Mouse (Mus musculus) brain, embryonic 14.5 days (tissue): ENCODE results near the gene Mnat1. TPM values are rescaled to one million over a fixed set of nuclear protein-coding genes. Genes with fewer than 3 reads are reported as not detected.
"Not testable (repeated sequence)": the region's sequence is repeated elsewhere in the genome, so short reads cannot be mapped to it uniquely, and the experiment has no call there.

ENCODE experiments used
- DNase-seq: peaks from one replicate; pipeline ENCODE4 v3.0.0-alpha.2; 2011; ENCODE audit warnings: low read depth
- CTCF ChIP-seq: fragments of 200-500 bp; IDR thresholded peaks from 2 replicates; pipeline ENCODE4 v1.5.1; 2012; ENCODE audit warnings: inconsistent platforms, mild to moderate bottlenecking, moderate library complexity, borderline replicate concordance; ENCODE audit not compliant: insufficient read depth, insufficient read length; ENCODE audit errors: extremely low read depth
- POLR2A ChIP-seq: fragments of 200-500 bp; IDR thresholded peaks from 2 replicates; pipeline ENCODE4 v1.6.1; 2012; ENCODE audit warnings: mild to moderate bottlenecking, inconsistent platforms, borderline replicate concordance; ENCODE audit not compliant: poor library complexity, insufficient read depth, insufficient read length, severe bottlenecking; ENCODE audit errors: extremely low read depth
- polyA plus RNA-seq: library from polyadenylated mRNA; depleted of rRNA; stranded (reverse); fragments of >200 nt; gene quantifications from 2 replicates; pipeline ENCODE4 v1.2.3, GENCODE M21; 2012; rRNA removed

Mnat1 gene
- polyA plus RNA-seq: 13.8 and 15.4 TPM in 2 replicates

DNA sequence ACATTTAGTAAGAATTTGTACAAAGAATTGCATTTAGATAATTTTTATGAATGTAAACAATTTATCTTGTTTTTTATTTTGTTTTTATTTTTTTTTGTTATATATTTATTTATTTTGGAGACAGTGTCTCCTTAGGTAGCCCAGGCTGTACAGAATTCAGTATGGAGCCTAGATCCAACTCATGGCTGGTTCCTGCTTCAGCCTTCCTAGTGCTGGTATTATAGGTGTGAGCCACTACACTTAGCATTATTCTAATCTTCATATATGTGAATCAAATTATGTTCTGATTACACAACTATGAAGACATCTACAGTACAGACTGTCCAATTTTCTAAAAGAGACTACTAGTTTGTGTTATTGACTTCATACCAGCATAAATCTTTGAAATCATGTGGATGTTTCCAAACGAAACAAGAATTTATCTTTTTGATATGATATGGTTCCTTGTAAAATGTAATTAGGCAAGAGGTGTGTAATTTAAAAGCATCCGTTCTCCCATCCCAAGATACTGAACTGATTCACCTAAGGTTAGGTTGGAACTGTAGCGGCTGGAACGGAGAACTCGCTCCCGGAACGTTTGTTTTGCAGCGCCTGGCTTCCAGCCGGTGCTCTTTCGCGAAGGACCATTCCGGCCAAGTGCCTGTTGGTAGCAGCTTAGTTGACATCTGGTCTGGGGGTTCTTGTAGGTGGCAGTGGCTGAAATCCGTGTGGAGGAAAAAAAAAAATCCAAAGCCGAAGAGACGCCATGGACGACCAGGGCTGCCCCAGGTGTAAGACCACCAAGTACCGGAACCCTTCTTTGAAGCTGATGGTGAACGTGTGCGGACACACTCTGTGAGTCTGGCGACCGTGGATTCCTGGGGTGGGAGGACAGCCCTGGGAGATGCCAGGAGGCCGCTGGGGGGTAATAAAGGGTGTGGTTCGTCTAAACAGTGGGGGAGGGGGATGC lies at the start of gene Mnat1:
Mnat1 (plus strand) TSS at position 625 of the 949 bp plus-strand sequence.
- peak; percentile 92 for DNase-seq
- TF ChIP-seq POLR2A (peak; percentile 18; the same call in 1 of the 2 replicates), CTCF (no peak)

- not testable (repeated sequence) for DNase-seq
These were observed 41.7 kb upstream of the Mnat1 start for GRCm38 (mm10) chr12:73081828-73082227.

DNA sequence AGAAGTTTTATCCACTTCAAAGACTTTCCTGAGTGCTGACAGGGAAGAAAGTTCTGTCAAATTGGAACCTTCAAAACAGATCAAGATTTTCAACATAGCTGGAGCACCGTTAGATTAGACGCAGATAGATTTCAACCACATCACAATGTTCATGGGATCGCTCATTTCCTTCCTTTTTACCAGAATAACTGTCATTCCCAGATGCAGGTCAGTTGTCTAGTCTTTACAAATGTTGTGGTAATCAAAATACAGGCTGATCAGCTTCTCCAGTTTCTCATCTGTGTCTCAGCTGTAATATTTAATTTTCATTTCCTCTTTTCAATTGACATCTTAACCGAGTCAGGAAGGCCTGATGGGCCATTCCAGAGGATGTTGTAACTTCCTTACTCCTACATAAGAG lies 39.7 kb upstream of the Mnat1 start:
- DNase-seq: no peak
- TF ChIP-seq POLR2A (no peak), CTCF (no peak)

- DNase-seq: no peak
- TF ChIP-seq POLR2A (no peak), CTCF (no peak)
These were observed 37.5 kb upstream of the Mnat1 start for GRCm38 (mm10) chr12:73085739-73086630.

DNA sequence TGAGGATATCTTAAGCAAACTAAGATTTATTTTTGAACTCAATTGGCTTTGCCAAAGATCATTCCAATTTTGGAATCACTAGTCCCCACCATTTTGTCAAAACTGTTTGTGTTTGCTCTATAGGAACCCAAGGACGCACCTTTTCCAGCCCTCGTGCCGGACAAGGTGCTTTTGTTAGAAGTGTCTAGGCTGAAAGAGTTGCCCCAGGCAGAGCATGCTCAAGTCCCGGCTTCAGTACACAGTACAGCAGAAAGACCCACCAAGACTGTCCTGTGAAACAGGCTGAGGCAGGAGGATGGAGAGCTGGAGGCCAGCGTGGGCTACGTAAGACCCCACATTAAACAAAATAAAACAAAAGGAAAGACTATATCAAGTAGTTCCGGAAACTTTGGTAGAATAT lies 36.4 kb upstream of the Mnat1 start:
- no peak for TF ChIP-seq CTCF
- no peak for TF ChIP-seq POLR2A
- DNase-seq: no peak

- no peak for DNase-seq
- TF ChIP-seq CTCF (no peak), POLR2A (no peak)
These were observed 35.0 kb upstream of the Mnat1 start for GRCm38 (mm10) chr12:73088500-73088899.

DNA sequence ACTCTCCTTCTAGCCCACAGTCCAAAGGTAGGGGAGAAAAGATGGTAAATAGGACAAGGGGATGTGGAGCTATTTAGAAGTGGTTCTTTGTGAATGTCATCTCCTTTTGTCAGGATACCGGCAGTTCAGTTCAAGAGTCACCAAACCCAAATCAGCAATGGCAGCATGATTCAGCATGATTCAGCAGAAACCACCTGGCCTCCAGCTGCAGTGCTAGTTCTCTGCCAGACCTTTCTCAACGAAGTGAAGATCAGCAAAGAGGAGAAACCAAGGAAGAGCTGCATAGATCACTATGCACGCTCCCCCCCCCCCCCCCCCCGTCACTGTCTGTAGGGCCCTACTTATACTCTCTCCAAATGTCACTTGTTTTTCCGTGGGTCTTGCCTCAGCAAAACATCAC lies 34.6 kb upstream of the Mnat1 start:
- TF ChIP-seq CTCF (no peak), POLR2A (no peak)
- DNase-seq: no peak

DNA sequence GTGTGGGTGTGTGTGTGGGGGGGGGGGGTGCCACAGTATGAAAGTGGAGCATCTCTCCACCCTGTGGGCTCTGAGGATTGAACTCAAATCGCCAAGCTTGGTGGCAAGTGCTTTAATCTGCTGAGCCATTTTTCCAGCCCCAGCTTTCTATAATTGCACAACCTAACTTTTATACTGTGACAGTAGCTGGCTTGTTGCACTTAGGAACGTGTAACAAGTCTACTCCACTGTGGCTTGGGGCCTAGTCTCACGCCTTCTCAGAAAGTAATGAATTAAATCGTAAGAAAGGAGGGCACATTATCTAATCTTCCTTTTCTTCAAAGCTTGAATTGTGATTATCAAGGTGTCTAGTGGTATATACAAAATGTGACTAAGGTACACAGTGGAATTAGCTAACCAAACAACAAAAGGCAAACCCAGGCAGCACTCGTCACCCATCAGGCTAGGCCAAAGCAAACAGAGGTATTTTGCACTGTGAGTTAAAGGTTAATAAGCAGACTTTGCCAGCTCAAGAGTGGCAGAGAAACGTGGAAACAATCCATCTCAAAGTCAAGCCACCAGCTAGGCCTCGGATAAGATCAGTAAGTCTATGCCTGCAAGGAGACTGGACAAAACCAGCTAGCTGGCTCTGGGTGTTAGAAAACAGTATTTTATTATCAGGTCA lies 32.7 kb upstream of the Mnat1 start:
- DNase-seq: no peak

GRCm38 (mm10) chr12:73094189-73094588 lies 29.3 kb upstream of the Mnat1 start:
- no peak for TF ChIP-seq POLR2A
- TF ChIP-seq CTCF: no peak
- no peak for DNase-seq

More for the DNA sequence above, 32.7 kb upstream of the Mnat1 start:
- TF ChIP-seq CTCF (no peak), POLR2A (no peak)

- DNase-seq: no peak
- TF ChIP-seq CTCF: no peak
- TF ChIP-seq POLR2A: no peak
These were observed 28.9 kb upstream of the Mnat1 start for GRCm38 (mm10) chr12:73094605-73095004.

DNA sequence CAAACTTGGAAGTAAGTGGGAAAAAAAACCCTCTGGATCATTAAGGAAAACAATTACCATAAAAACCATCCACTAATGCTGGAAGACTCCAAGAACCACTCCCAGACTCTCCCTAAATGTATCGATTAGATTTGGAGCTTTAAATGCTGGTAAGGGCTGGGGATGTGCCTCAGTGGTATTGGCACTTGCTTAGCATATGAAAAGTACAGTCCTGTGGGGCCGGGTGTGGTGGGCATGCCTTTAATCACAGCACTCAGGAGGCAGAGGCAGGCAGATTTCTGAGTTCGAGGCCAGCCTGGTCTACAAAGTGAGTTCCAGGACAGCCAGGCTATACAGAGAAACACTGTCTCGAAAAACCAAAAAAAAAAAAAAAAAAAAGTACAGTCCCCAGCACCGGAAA lies 27.3 kb upstream of the Mnat1 start:
- not testable (repeated sequence) for DNase-seq
